Mouse (Mus musculus): ENCODE measurements at regions not wholly inside any gene's neighbourhood (a gene's known extent, or its start where the extent isn't known, plus 50 kb on each side); places are given as distances from the start of the nearest gene placed in this dataset.

DNA sequence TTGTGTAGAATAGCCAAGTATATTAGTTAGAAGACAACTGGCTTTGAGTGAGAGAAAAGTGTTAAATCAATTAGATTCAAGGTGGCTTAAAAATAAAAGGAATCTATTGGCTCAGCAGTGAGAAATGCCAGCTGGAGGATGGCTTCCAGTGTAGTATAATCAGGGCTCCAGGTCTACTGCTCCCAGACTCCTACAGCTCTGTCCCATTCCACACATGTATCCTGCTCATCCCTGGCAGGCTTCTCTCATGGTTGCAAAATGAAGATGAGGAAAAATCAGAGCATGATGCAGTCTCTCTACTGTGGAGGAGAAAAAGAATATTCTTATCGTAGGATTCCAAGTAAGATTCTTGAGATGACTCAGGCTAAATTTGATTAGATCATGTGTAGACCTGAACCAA is 263.7 kb upstream of the Marcks start:
- no peak for TF ChIP-seq CTCF (IDR thresholded peaks at IDR 0.05; ENCODE audit: low read depth, low read length)
- TF ChIP-seq POLR2A (IDR thresholded peaks at IDR 0.05; ENCODE audit: insufficient read depth, low read length), result no peak

Data from ES-Bruce4 (cell line).